Mouse (Mus musculus) thymus, adult 2 months (tissue): ENCODE measurements around the gene Serpinb12.

Experiments
- CTCF ChIP-seq: fragments of 200-500 bp; IDR thresholded peaks from 2 replicates; pipeline ENCODE4 v1.5.1; 2012; ENCODE audit warnings: mild to moderate bottlenecking, control low read depth, low read length, moderate library complexity, borderline replicate concordance; ENCODE audit not compliant: control insufficient read depth, poor library complexity, insufficient read depth; ENCODE audit errors: extremely low read depth
- POLR2A ChIP-seq: fragments of 200-500 bp; IDR thresholded peaks from 2 replicates; pipeline ENCODE4 v1.6.1; 2012; ENCODE audit warnings: mild to moderate bottlenecking, low read length, control low read depth, moderate library complexity; ENCODE audit not compliant: control insufficient read depth, poor library complexity, insufficient read depth; ENCODE audit errors: extremely low read depth

GRCm38 (mm10) chr1:106983092-106983491, 48.8 kb downstream of the Serpinb12 start:
- TF ChIP-seq POLR2A (no peak), CTCF (no peak)
